Mouse (Mus musculus) liver, adult 2 months (tissue): ENCODE data around the gene Fgd5. TPM values are rescaled to one million over a fixed set of nuclear protein-coding genes. Genes with fewer than 3 reads are reported as not detected.

Experiments
- DNase-seq: peaks from one replicate; pipeline ENCODE4 v3.0.0-alpha.2; 2011; ENCODE audit warnings: low read depth, low spot score; ENCODE audit errors: extremely low read depth
- H3K27ac ChIP-seq: fragments of 200-500 bp; replicated peaks from 2 replicates; pipeline ENCODE4 v1.5.1; 2012; ENCODE audit warnings: low read depth, mild to moderate bottlenecking, control low read depth, inconsistent platforms, low read length; ENCODE audit not compliant: insufficient read depth
- H3K27me3 ChIP-seq: fragments of 200-500 bp; 2 replicates; pipeline ENCODE4 v1.6.1; 2012; ENCODE audit warnings: mild to moderate bottlenecking, moderate library complexity, low read length, inconsistent platforms; ENCODE audit not compliant: control insufficient read depth, insufficient read depth
- H3K36me3 ChIP-seq: fragments of 200-500 bp; 2 replicates; pipeline ENCODE4 v1.6.1; 2012; ENCODE audit warnings: low read length, inconsistent platforms; ENCODE audit not compliant: control insufficient read depth, insufficient read depth
- H3K4me1 ChIP-seq: fragments of 200-500 bp; 2 replicates; pipeline ENCODE4 v1.6.1; 2011; ENCODE audit warnings: low read length; ENCODE audit not compliant: control insufficient read depth, insufficient read depth
- H3K4me3 ChIP-seq: fragments of 200-500 bp; 2 replicates; pipeline ENCODE4 v1.5.1; 2011; ENCODE audit warnings: low read depth, mild to moderate bottlenecking, control low read depth, low read length, moderate library complexity; ENCODE audit not compliant: insufficient read depth
- H3K79me2 ChIP-seq: fragments of 200-500 bp; 2 replicates; pipeline ENCODE4 v1.6.1; 2012; ENCODE audit warnings: inconsistent platforms, mild to moderate bottlenecking, low read length, moderate library complexity; ENCODE audit not compliant: control insufficient read depth, insufficient read depth
- H3K9ac ChIP-seq: fragments of 200-500 bp; 2 replicates; pipeline ENCODE4 v1.6.1; 2012; ENCODE audit warnings: low read depth, mild to moderate bottlenecking, control low read depth, inconsistent platforms, low read length
- CTCF ChIP-seq: fragments of 200-500 bp; IDR thresholded peaks from 2 replicates; pipeline ENCODE4 v1.5.1; 2011; ENCODE audit warnings: low read depth, low read length, control low read depth
- POLR2A ChIP-seq: fragments of 200-500 bp; IDR thresholded peaks from 2 replicates; pipeline ENCODE4 v1.6.1; 2011; ENCODE audit warnings: low read length, control low read depth; ENCODE audit not compliant: insufficient read depth; ENCODE audit errors: extremely low read depth
- WGBS: fragments of 180-500 bp; shearing (Covaris S2); methylation state at CpG from one replicate; pipeline ENCODE4 v1.1.7; 2018; 5-methylcytosine and 5-hydroxymethylcytosine counted together
- polyA plus RNA-seq: library from polyadenylated mRNA; depleted of rRNA; stranded (reverse); fragments of >200 nt; gene quantifications from 2 replicates; pipeline ENCODE4 v1.2.3, GENCODE M21; 2012
- total RNA-seq: library from RNA; depleted of rRNA; stranded (reverse); fragments of >200 nt; gene quantifications from 2 replicates; pipeline ENCODE4 v1.2.3, GENCODE M21; 2014

The Fgd5 gene
- total and polyA plus RNA-seq, 2 experiments: 1.9 to 4.7 TPM

GRCm38 (mm10) chr6:91980011-91980410, 1.3 kb downstream of the Fgd5 start:
- no peak for DNase-seq
- H3K4me3 ChIP-seq: peak overlapping the region; percentile 83

GRCm38 (mm10) chr6:91990101-91990500, 11.4 kb downstream of the Fgd5 start:
- DNase-seq: no peak
- H3K27me3 ChIP-seq: no peaks in the 10 kb centered on the region
- no peak overlapping the region for H3K27ac ChIP-seq
- TF ChIP-seq CTCF (no peak), POLR2A (no peak)
- no peaks in the 10 kb centered on the region for H3K36me3 ChIP-seq
- H3K9ac ChIP-seq: no peak overlapping the region
- 86% methylated on average over 8 of the region's 8 CpGs for WGBS
- no peak overlapping the region for H3K4me3 ChIP-seq
- H3K4me1 ChIP-seq: no peaks in the 10 kb centered on the region; the same call in none of the 2 replicates
- no peaks in the 10 kb centered on the region for H3K79me2 ChIP-seq

More at GRCm38 (mm10) chr6:91980011-91980410, 1.3 kb downstream of the Fgd5 start:
- no peak for TF ChIP-seq CTCF
- no peak for TF ChIP-seq POLR2A
- no peaks in the 10 kb centered on the region for H3K36me3 ChIP-seq
- peak overlapping the region; percentile 81 for H3K27ac ChIP-seq
- H3K4me1 ChIP-seq: 0 out of 2 replicates have a peak, but pooled peaks cover 4% of the 10 kb centered on the region
- no peaks in the 10 kb centered on the region for H3K79me2 ChIP-seq
- H3K9ac ChIP-seq: peak overlapping the region; percentile 41; the same call in 1 of the 2 replicates
- H3K27me3 ChIP-seq: no peaks in the 10 kb centered on the region
- 73% methylated on average over 3 of the region's 3 CpGs for WGBS

- DNase-seq: no peak
- H3K27ac ChIP-seq: no peak overlapping the region
These were observed 14.1 kb downstream of the Fgd5 start for GRCm38 (mm10) chr6:91992823-91993222.

GRCm38 (mm10) chr6:91993795-91994505, 15.3 kb downstream of the Fgd5 start:
- TF ChIP-seq POLR2A (no peak), CTCF (no peak)
- H3K36me3 ChIP-seq: no peaks in the 10 kb centered on the region
- H3K4me1 ChIP-seq: no peaks in the 10 kb centered on the region; the same call in 1 of the 2 replicates
- H3K27me3 ChIP-seq: no peaks in the 10 kb centered on the region
- no peaks in the 10 kb centered on the region for H3K79me2 ChIP-seq
- DNase-seq: no peak
- 66% methylated on average over 8 of the region's 8 CpGs for WGBS
- H3K27ac ChIP-seq: no peak overlapping the region
- H3K4me3 ChIP-seq: no peak overlapping the region
- H3K9ac ChIP-seq: no peak overlapping the region

More at GRCm38 (mm10) chr6:91992823-91993222, 14.1 kb downstream of the Fgd5 start:
- Histone ChIP-seq H3K27me3 (no peaks in the 10 kb centered on the region), H3K36me3 (no peaks in the 10 kb centered on the region), H3K4me1 (no peaks in the 10 kb centered on the region; the same call in 1 of the 2 replicates), H3K4me3 (no peak overlapping the region), H3K9ac (no peak overlapping the region), H3K79me2 (no peaks in the 10 kb centered on the region)
- TF ChIP-seq POLR2A (no peak), CTCF (no peak)
- WGBS: 53% methylated on average over 2 of the region's 2 CpGs

- TF ChIP-seq CTCF: no peak
- TF ChIP-seq POLR2A: no peak
- WGBS: 86% methylated on average over 8 of the region's 8 CpGs
These were observed 17.4 kb downstream of the Fgd5 start for GRCm38 (mm10) chr6:91996072-91996471.

More at GRCm38 (mm10) chr6:91996072-91996471, 17.4 kb downstream of the Fgd5 start:
- H3K27ac ChIP-seq: no peak overlapping the region
- no peaks in the 10 kb centered on the region for H3K27me3 ChIP-seq
- no peaks in the 10 kb centered on the region for H3K36me3 ChIP-seq
- H3K9ac ChIP-seq: no peak overlapping the region
- no peaks in the 10 kb centered on the region for H3K79me2 ChIP-seq
- no peak overlapping the region for H3K4me3 ChIP-seq
- H3K4me1 ChIP-seq: peaks cover 3% of the 10 kb centered on the region; the same call in 1 of the 2 replicates
- DNase-seq: no peak
